Mouse (Mus musculus): Measurements from ENCODE around the gene Slc5a3.

Gene Slc5a3

GRCm38 (mm10) chr16:92057852-92058643 lies at the start of gene Slc5a3, which contains the start of the genes Mrps6 and Gm49711:
TSS of gene Slc5a3 (plus strand) at chr16:92058322.
TSS of gene Mrps6 (plus strand) at chr16:92058270.
TSS of gene Gm49711 (plus strand) at chr16:92058316.
- DNase-seq (ENCODE audit: low spot score in 2 of 2): peak; percentile 82 to 93

- no peak for DNase-seq (ENCODE audit: low spot score in 2 of 2)
Observed at GRCm38 (mm10) chr16:92009586-92009985, 48.5 kb upstream of the Slc5a3 start.

GRCm38 (mm10) chr16:92016792-92017191 lies 41.3 kb upstream of the Slc5a3 start:
- no peak for DNase-seq (ENCODE audit: low spot score in 2 of 2)

GRCm38 (mm10) chr16:92019141-92020118 lies 38.7 kb upstream of the Slc5a3 start:
- peak in 1 of 2 experiments; percentile 66 for DNase-seq (ENCODE audit: low spot score in 2 of 2)

- no peak for DNase-seq (ENCODE audit: low spot score in 2 of 2)
Observed at GRCm38 (mm10) chr16:92021656-92022400, 36.3 kb upstream of the Slc5a3 start.

- no peak for DNase-seq (ENCODE audit: low spot score in 2 of 2)
Observed at GRCm38 (mm10) chr16:92022494-92023283, 35.4 kb upstream of the Slc5a3 start.

- DNase-seq (ENCODE audit: low spot score in 2 of 2): no peak
Observed at GRCm38 (mm10) chr16:92033286-92033685, 24.8 kb upstream of the Slc5a3 start.

GRCm38 (mm10) chr16:92034676-92035075 lies 23.4 kb upstream of the Slc5a3 start:
- DNase-seq (ENCODE audit: low spot score in 2 of 2): no peak

GRCm38 (mm10) chr16:92036701-92037100 lies 21.4 kb upstream of the Slc5a3 start:
- DNase-seq (ENCODE audit: low spot score in 2 of 2): no peak

- DNase-seq (ENCODE audit: low spot score in 2 of 2): no peak
Observed at GRCm38 (mm10) chr16:92037891-92038607, 20.1 kb upstream of the Slc5a3 start.

GRCm38 (mm10) chr16:92039421-92039820 lies 18.7 kb upstream of the Slc5a3 start:
- DNase-seq (ENCODE audit: low spot score in 2 of 2): no peak

GRCm38 (mm10) chr16:92039966-92040365 lies 18.2 kb upstream of the Slc5a3 start:
- DNase-seq (ENCODE audit: low spot score in 2 of 2): no peak

- DNase-seq (ENCODE audit: low spot score in 2 of 2): no peak
Observed at GRCm38 (mm10) chr16:92051777-92052310, 6.3 kb upstream of the Slc5a3 start.

- DNase-seq (ENCODE audit: low spot score in 2 of 2): no peak
Observed at GRCm38 (mm10) chr16:92052569-92052968, 5.6 kb upstream of the Slc5a3 start.

GRCm38 (mm10) chr16:92056711-92057110 lies 1.4 kb upstream of the Slc5a3 start:
- no peak for DNase-seq (ENCODE audit: low spot score in 2 of 2)

- no peak for DNase-seq (ENCODE audit: low spot score in 2 of 2)
Observed at GRCm38 (mm10) chr16:92057456-92057851, 668 bp upstream of the Slc5a3 start.

- DNase-seq (ENCODE audit: low spot score in 2 of 2): peak in 1 of 2 experiments; percentile 67
Observed at GRCm38 (mm10) chr16:92058644-92059620, 810 bp downstream of the Slc5a3 start.

GRCm38 (mm10) chr16:92060213-92060612 lies 2.1 kb downstream of the Slc5a3 start:
- no peak for DNase-seq (ENCODE audit: low spot score in 2 of 2)

- no peak for DNase-seq (ENCODE audit: low spot score in 2 of 2)
Observed at GRCm38 (mm10) chr16:92061586-92061985, 3.5 kb downstream of the Slc5a3 start.

All from spleen, postnatal 4 days (tissue).